Mouse (Mus musculus): ENCODE data around the gene Adam21. TPM values are rescaled to one million over a fixed set of nuclear protein-coding genes. Genes with fewer than 3 reads are reported as not detected.
"Not testable (repeated sequence)": the region's sequence is repeated elsewhere in the genome, so short reads cannot be mapped to it uniquely, and the experiment has no call there.

Gene Adam21
- polyA plus RNA-seq, 1 experiment from 2014 or later: 1.1 TPM

DNA sequence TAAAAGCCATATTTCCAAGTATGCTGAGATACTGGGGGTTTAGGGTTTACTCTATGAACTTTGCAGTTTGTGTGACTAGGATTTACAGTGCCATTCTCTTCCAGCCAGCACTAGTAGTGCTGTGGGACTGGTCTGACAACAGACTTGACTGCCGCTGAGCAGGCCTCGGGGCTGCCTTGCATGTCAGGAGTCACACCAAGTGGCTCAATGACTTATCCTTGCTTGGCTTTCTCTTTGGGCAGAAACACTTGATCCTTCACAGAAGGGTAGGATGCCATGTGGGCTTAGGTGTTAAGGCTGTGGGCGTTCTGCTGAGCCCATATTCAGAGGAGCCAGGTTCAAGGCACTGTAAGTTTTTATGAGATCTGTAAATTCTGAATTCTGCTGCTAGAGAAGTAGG lies 19.0 kb downstream of the Adam21 start:
- no peaks in the 10 kb centered on the region for H3K27me3 ChIP-seq (ENCODE audit: control insufficient read depth, insufficient read depth, low read length)
- no peak for ATAC-seq (ENCODE audit: low FRiP score)
- H3K9ac ChIP-seq: no peak overlapping the region
- 82% methylated on average over 3 of the region's 3 CpGs for WGBS
- DNase-seq (ENCODE audit: low spot score): no peak
- no peaks in the 10 kb centered on the region for H3K9me3 ChIP-seq (ENCODE audit: control insufficient read depth, low read length)
- no peak overlapping the region for H3K4me3 ChIP-seq (replicated peaks; ENCODE audit: low read length)
- no peaks in the 10 kb centered on the region for H3K4me1 ChIP-seq (replicated peaks; ENCODE audit: control insufficient read depth, insufficient read depth, low read length)
- H3K4me2 ChIP-seq (replicated peaks): no peak overlapping the region
- no peak overlapping the region for H3K27ac ChIP-seq
- no peaks in the 10 kb centered on the region for H3K36me3 ChIP-seq (replicated peaks; ENCODE audit: control insufficient read depth, insufficient read depth)

DNA sequence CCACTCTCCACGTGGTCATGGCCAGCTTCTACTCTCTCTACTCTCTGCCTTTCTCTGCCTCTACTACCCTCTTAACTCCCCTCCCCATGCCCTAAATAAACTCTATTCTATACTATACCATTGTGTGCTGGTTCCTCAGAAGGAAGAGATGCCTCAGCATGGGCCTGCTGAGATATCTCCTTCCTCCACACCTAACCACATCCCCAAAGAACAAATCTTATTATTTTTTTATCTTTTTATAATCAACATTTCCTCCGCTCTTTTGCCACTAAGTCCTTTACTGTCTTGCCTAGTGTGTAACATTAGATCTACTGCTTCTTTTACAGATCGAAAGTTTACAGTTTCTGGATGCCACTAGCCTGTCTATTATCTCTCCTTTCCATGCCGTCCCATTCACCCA lies 21.1 kb downstream of the Adam21 start:
- H3K9me3 ChIP-seq (ENCODE audit: control insufficient read depth, low read length): no peaks in the 10 kb centered on the region
- no peak overlapping the region for H3K4me3 ChIP-seq (replicated peaks; ENCODE audit: low read length)
- H3K4me1 ChIP-seq (replicated peaks; ENCODE audit: control insufficient read depth, insufficient read depth, low read length): no peaks in the 10 kb centered on the region
- no peaks in the 10 kb centered on the region for H3K27me3 ChIP-seq (ENCODE audit: control insufficient read depth, insufficient read depth, low read length)
- H3K36me3 ChIP-seq (replicated peaks; ENCODE audit: control insufficient read depth, insufficient read depth): no peaks in the 10 kb centered on the region
- H3K4me2 ChIP-seq (replicated peaks): no peak overlapping the region
- H3K27ac ChIP-seq: no peak overlapping the region
- WGBS: 74% methylated on average over 4 of the region's 4 CpGs
- no peak overlapping the region for H3K9ac ChIP-seq
- ATAC-seq (ENCODE audit: low FRiP score) (no peak), DNase-seq (ENCODE audit: low spot score) (no peak)

DNA sequence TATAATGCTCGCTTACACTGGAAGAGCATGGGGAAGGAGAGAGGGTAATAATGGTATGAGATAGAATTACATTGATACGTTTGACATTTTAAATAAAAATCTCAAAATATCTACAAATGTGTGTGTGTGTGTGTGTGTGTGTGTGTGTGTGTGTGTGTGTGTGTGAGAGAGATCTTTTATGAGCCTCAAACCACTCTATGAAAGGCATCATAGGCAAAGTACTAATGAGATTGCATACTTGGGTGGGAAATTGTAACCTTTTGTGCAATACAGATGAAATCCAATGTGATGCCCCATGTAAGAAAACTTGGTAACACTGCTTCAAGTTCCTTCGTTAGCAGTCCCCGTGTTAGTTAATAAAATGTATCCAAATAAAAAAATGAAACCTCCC lies 35.2 kb downstream of the Adam21 start:
- no peaks in the 10 kb centered on the region for H3K9me3 ChIP-seq (ENCODE audit: control insufficient read depth, low read length)
- H3K27ac ChIP-seq: peak overlapping the region; percentile 86
- peaks cover 22% of the 10 kb centered on the region for H3K4me1 ChIP-seq (replicated peaks; ENCODE audit: control insufficient read depth, insufficient read depth, low read length)
- peak overlapping the region; percentile 88 for H3K4me3 ChIP-seq (replicated peaks; ENCODE audit: low read length)
- H3K36me3 ChIP-seq (replicated peaks; ENCODE audit: control insufficient read depth, insufficient read depth): no peaks in the 10 kb centered on the region
- ATAC-seq (ENCODE audit: low FRiP score) (peak; percentile 62; the same call in 1 of the 2 replicates), DNase-seq (ENCODE audit: low spot score) (no peak)
- H3K9ac ChIP-seq: peak overlapping the region; percentile 80
- WGBS: 37% methylated on average over 4 of the region's 4 CpGs
- peak overlapping the region; percentile 57 for H3K4me2 ChIP-seq (replicated peaks)
- no peaks in the 10 kb centered on the region for H3K27me3 ChIP-seq (ENCODE audit: control insufficient read depth, insufficient read depth, low read length)

DNA sequence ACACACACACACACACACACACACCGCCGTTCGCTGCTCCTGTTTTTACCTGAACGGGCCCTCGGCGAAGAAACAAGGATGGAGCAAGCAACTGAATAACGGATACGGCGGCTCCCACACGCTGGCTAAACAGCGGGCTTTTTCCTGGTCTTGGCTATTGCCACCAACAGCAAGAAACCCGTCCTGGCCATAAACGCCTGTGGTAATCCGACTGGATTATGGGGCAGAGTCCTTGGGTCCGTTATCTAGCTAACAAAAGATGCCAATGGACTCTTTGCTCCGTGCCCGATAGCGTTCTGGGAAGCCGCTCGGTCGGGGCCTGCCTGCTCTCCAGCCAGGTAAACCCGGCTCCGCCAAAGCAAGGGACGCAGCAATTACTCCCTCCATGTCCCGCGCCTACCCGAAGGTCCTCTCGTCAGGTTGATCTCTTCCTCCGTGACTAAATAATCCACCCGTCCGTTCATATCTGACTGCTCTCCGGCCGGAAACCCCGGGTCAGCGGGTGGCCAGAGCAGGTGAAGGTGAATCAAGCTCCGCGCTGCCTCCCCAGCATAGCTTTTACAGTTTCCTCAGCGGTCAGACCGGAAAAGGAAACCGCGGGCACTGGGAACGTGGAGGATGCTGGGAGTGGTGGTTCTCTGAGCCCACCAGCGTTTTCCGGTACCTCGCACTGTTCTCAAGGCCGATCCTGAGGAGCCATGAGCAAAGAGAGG lies 35.8 kb downstream of the Adam21 start, which contains the start of the genes Gm20498 and Synj2bp:
TSS of gene Gm20498 (minus strand) at position 590 of the 713 bp plus-strand sequence.
TSS of gene Synj2bp (minus strand) at position 596 of the 713 bp plus-strand sequence.
- WGBS: under 1% methylated on average over 46 of the region's 46 CpGs
- peak within 1 kb of the TSS; percentile 86 for H3K27ac ChIP-seq
- peaks cover 22% of the 10 kb centered on the region for H3K4me1 ChIP-seq (replicated peaks; ENCODE audit: control insufficient read depth, insufficient read depth, low read length)
- H3K36me3 ChIP-seq (replicated peaks; ENCODE audit: control insufficient read depth, insufficient read depth): no peaks in the 10 kb centered on the region
- ATAC-seq (ENCODE audit: low FRiP score): peak; percentile 95
- no peaks in the 10 kb centered on the region for H3K27me3 ChIP-seq (ENCODE audit: control insufficient read depth, insufficient read depth, low read length)
- DNase-seq (ENCODE audit: low spot score): peak; percentile 83
- H3K4me2 ChIP-seq (replicated peaks): peak within 1 kb of the TSS; percentile 57
- peak within 1 kb of the TSS; percentile 88 for H3K4me3 ChIP-seq (replicated peaks; ENCODE audit: low read length)
- no peaks in the 10 kb centered on the region for H3K9me3 ChIP-seq (ENCODE audit: control insufficient read depth, low read length)
- peak within 1 kb of the TSS; percentile 80 for H3K9ac ChIP-seq

DNA sequence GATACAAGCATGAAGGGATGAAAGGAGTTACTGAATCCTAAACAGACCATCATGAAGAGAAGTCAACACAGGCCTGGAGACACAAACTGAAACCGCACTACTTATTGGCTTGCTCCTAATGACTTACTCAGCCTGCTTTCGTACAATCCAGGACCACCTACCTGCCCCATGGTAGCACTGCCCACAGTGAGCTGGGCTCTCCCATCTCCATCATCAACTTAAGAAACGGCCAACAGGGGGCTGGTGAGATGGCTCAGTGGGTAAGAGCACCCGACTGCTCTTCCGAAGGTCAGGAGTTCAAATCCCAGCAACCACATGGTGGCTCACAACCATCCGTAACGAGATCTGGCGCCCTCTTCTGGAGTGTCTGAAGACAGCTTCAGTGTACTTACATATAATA lies 37.7 kb downstream of the Adam21 start:
- H3K4me1 ChIP-seq (replicated peaks; ENCODE audit: control insufficient read depth, insufficient read depth, low read length): peaks cover 22% of the 10 kb centered on the region
- H3K27me3 ChIP-seq (ENCODE audit: control insufficient read depth, insufficient read depth, low read length); ATAC-seq (ENCODE audit: low FRiP score); H3K4me3 ChIP-seq (replicated peaks; ENCODE audit: low read length); DNase-seq (ENCODE audit: low spot score); H3K36me3 ChIP-seq (replicated peaks; ENCODE audit: control insufficient read depth, insufficient read depth); H3K27ac ChIP-seq; H3K9ac ChIP-seq; H3K9me3 ChIP-seq (ENCODE audit: control insufficient read depth, low read length): not testable (repeated sequence)
- 85% methylated on average over 5 of the region's 8 CpGs for WGBS
- peak overlapping the region; percentile 21; the same call in 1 of the 2 replicates for H3K4me2 ChIP-seq (replicated peaks)

Other genes with a start within 250 kb of the Adam21 start
- 12.1 and 13.9 TPM in 2 replicates for gene Slc8a3, start 235.3 kb downstream of the Adam21 start, polyA plus RNA-seq (2014; fragmentation: Nextera tagmentation; extraction: Ambion mirVana)
- gene Gm4787, start 189.0 kb downstream of the Adam21 start, polyA plus RNA-seq (2014; fragmentation: Nextera tagmentation; extraction: Ambion mirVana): 0.37 and 0.58 TPM in 2 replicates
- gene Adam4, start 146.5 kb downstream of the Adam21 start, polyA plus RNA-seq (2014; fragmentation: Nextera tagmentation; extraction: Ambion mirVana): 0.27 and 0.41 TPM in 2 replicates
- gene Cox16, start 83.3 kb downstream of the Adam21 start, polyA plus RNA-seq (2014; fragmentation: Nextera tagmentation; extraction: Ambion mirVana): 117 and 136 TPM in 2 replicates
- gene Gm20498, start 35.6 kb downstream of the Adam21 start, polyA plus RNA-seq (2014; fragmentation: Nextera tagmentation; extraction: Ambion mirVana): 41.7 and 42.0 TPM in 2 replicates
- 32.0 and 37.6 TPM in 2 replicates for gene Synj2bp, start 35.6 kb downstream of the Adam21 start, polyA plus RNA-seq (2014; fragmentation: Nextera tagmentation; extraction: Ambion mirVana)
- 39.4 and 45.7 TPM in 2 replicates for gene Med6, start 26.5 kb upstream of the Adam21 start, polyA plus RNA-seq (2014; fragmentation: Nextera tagmentation; extraction: Ambion mirVana)
- 13.0 and 17.5 TPM in 2 replicates for gene Ttc9, start 62.8 kb upstream of the Adam21 start, polyA plus RNA-seq (2014; fragmentation: Nextera tagmentation; extraction: Ambion mirVana)
- gene Map3k9, start 212.7 kb upstream of the Adam21 start, polyA plus RNA-seq (2014; fragmentation: Nextera tagmentation; extraction: Ambion mirVana): 13.3 and 14.7 TPM in 2 replicates

All from hindbrain, embryonic 14.5 days (tissue).